Comparison of ENCODE assay signal across 11 mouse cellular contexts in genomic region chr19:6048681-6049410, GRCm38 (mm10). TPM values are rescaled to one million over a fixed set of nuclear protein-coding genes. Genes with fewer than 3 reads are reported as not detected.
DNase-seq lines count a peak whose midpoint lies in the region; ATAC-seq and TF ChIP-seq lines count a peak whose summit lies in the region.
"Had no signal": no experiment of that assay in that cellular context is flagged by ENCODE, and none has a peak within 500 bp of the region (broad histone marks: within the 10 kb centered on the region; RNA-seq: fewer than 3 reads in every experiment).

No protein-coding gene starts in this region.

- intact Hi-C loops in gastrocnemius, adult 2 months (cut with DNase I) = loop anchor here (5.0 kb wide), 2 partner anchors 68 to 127 kb away; partner anchors contain the start of genes Cdc42ep2 and Sac3d1

- peaks cover 60% of the 10 kb centered on the region for H3K36me3 ChIP-seq in kidney, embryonic 14.5 days (ENCODE audit: control insufficient read depth, insufficient read depth, low read length)

- H3K9me3 ChIP-seq in kidney, embryonic 14.5 days (ENCODE audit: control insufficient read depth, low read length) = no peaks in the 10 kb centered on the region

- ATAC-seq in kidney, embryonic 14.5 days (ENCODE audit: low FRiP score, low TSS enrichment) = no peak
- peak; percentile 24 for ATAC-seq in megakaryocyte-erythroid progenitor cell, adult 5-6 weeks (replicated peaks; ENCODE audit: low FRiP score, low TSS enrichment, poor library complexity, severe bottlenecking)
- ATAC-seq: activated CD4-positive, CD25-positive, alpha-beta regulatory T cell, adult 4 months had no signal

- H3K27ac ChIP-seq in kidney, embryonic 14.5 days (ENCODE audit: low read depth, low read length) = no peak overlapping the region
- H3K27ac ChIP-seq in bone marrow, adult 2 months (ENCODE audit: control insufficient read depth, insufficient read depth, low read depth, low read length, poor library complexity) = peak overlapping the region; percentile 99
- no peak overlapping the region for H3K27ac ChIP-seq in gastrocnemius, adult 2 months

- H3K4me3 ChIP-seq in kidney, embryonic 14.5 days (ENCODE audit: low read length) = no peak overlapping the region
- peak overlapping the region; percentile 52 for H3K4me3 ChIP-seq in bone marrow, adult 2 months (replicated peaks; ENCODE audit: control insufficient read depth, low read depth, low read length)
- no peak overlapping the region for H3K4me3 ChIP-seq in gastrocnemius, adult 2 months

- peaks cover 9% of the 10 kb centered on the region for H3K4me1 ChIP-seq in kidney, embryonic 14.5 days (ENCODE audit: control insufficient read depth, insufficient read depth, low read length)
- peaks cover 8% of the 10 kb centered on the region for H3K4me1 ChIP-seq in bone marrow, adult 2 months (ENCODE audit: control insufficient read depth, insufficient read depth, low read length)

- TF ChIP-seq POLR2A in bone marrow, adult 2 months (IDR thresholded peaks at IDR 0.05; ENCODE audit: borderline replicate concordance, control insufficient read depth, low read depth, low read length) = no peak

- no peak overlapping the region for H3K9ac ChIP-seq in kidney, embryonic 14.5 days (ENCODE audit: low read depth, low read length)

- no peaks in the 10 kb centered on the region for H3K27me3 ChIP-seq in kidney, embryonic 14.5 days (ENCODE audit: control insufficient read depth, insufficient read depth, low read length)

- no peak overlapping the region for H3K4me2 ChIP-seq in kidney, embryonic 14.5 days (replicated peaks; ENCODE audit: low read depth, low read length)

- 87% methylated on average over 11 of the region's 11 CpGs for WGBS in kidney, embryonic 14.5 days
- WGBS in bone marrow, adult 2 months = 64% methylated on average over 11 of the region's 11 CpGs

- no peak for TF ChIP-seq CTCF in bone marrow, adult 2 months (IDR thresholded peaks at IDR 0.05; ENCODE audit: control insufficient read depth, insufficient read depth, low read length)
- TF ChIP-seq CTCF in gastrocnemius, adult 2 months (IDR thresholded peaks at IDR 0.05) = no peak

- DNase-seq in cerebellum, adult 9-10 months = peak; percentile 36
- no peak for DNase-seq in cerebellum, postnatal 14 days
- DNase-seq in kidney, adult 9 months = peak; percentile 14
- DNase-seq in gastrocnemius, adult 18-20 months (ENCODE audit: low spot score) = no peak
- no peak for DNase-seq in gastrocnemius, adult 2 months
- DNase-seq: heart, postnatal 36 days; lung, postnatal 10 days had no signal

RNA-seq across cellular contexts. Expression of gene Syvn1, which starts 2.5 kb away (rescaled TPM):
- 23.5 and 32.8 TPM in 2 replicates for polyA plus RNA-seq in kidney, embryonic 14.5 days (2014; fragmentation: Nextera tagmentation; extraction: Ambion mirVana)
- polyA plus RNA-seq in bone marrow, adult 2 months (2011; ENCODE audit: insufficient read depth, insufficient read length, low replicate concordance, missing spikeins) = 30.5 and 58.5 TPM in 2 replicates
- 31.2 and 52.3 TPM in 2 replicates for total RNA-seq in megakaryocyte-erythroid progenitor cell, adult 5-6 weeks (2014; fragmentation: Nextera tagmentation)
- total RNA-seq in megakaryocyte-erythroid progenitor cell, adult 5-6 weeks (2017) = 5.8 and 7.5 TPM in 2 replicates
- total RNA-seq in gastrocnemius, adult 18-20 months (2021) = 10 to 100 TPM; 18.4 to 20.5 TPM
- 10 to 100 TPM; 17.1 to 20.6 TPM for total RNA-seq in gastrocnemius, adult 2 months (2021)

RNA-seq across cellular contexts. Expression of gene Mrpl49, which starts 8.7 kb away (rescaled TPM):
- polyA plus RNA-seq in kidney, embryonic 14.5 days (2014; fragmentation: Nextera tagmentation; extraction: Ambion mirVana) = 77.3 and 89.5 TPM in 2 replicates
- 29.9 and 52.5 TPM in 2 replicates for polyA plus RNA-seq in bone marrow, adult 2 months (2011; ENCODE audit: insufficient read depth, insufficient read length, low replicate concordance, missing spikeins)
- total RNA-seq in megakaryocyte-erythroid progenitor cell, adult 5-6 weeks (2014; fragmentation: Nextera tagmentation) = 54.4 and 64.1 TPM in 2 replicates
- total RNA-seq in megakaryocyte-erythroid progenitor cell, adult 5-6 weeks (2017) = 33.6 and 41.0 TPM in 2 replicates
- 10 to 100 TPM; 27.5 to 29.3 TPM for total RNA-seq in gastrocnemius, adult 18-20 months (2021)
- 10 to 100 TPM; 24.6 to 30.9 TPM for total RNA-seq in gastrocnemius, adult 2 months (2021)

RNA-seq across cellular contexts. Expression of gene Fau, which starts 8.8 kb away (rescaled TPM):
- 839 and 1,033 TPM in 2 replicates for polyA plus RNA-seq in kidney, embryonic 14.5 days (2014; fragmentation: Nextera tagmentation; extraction: Ambion mirVana)
- polyA plus RNA-seq in bone marrow, adult 2 months (2011; ENCODE audit: insufficient read depth, insufficient read length, low replicate concordance, missing spikeins) = 2,232 and 4,155 TPM in 2 replicates
- total RNA-seq in megakaryocyte-erythroid progenitor cell, adult 5-6 weeks (2014; fragmentation: Nextera tagmentation) = 2,866 and 2,996 TPM in 2 replicates
- 1,307 and 1,586 TPM in 2 replicates for total RNA-seq in megakaryocyte-erythroid progenitor cell, adult 5-6 weeks (2017)
- total RNA-seq in gastrocnemius, adult 18-20 months (2021) = 100 to 1,000 TPM; 425 to 500 TPM
- 100 to 1,000 TPM; 410 to 473 TPM for total RNA-seq in gastrocnemius, adult 2 months (2021)

RNA-seq across cellular contexts. Expression of gene Znhit2, which starts 12.1 kb away (rescaled TPM):
- polyA plus RNA-seq in kidney, embryonic 14.5 days (2014; fragmentation: Nextera tagmentation; extraction: Ambion mirVana) = 38.6 and 44.4 TPM in 2 replicates
- 8.4 and 14.3 TPM in 2 replicates for polyA plus RNA-seq in bone marrow, adult 2 months (2011; ENCODE audit: insufficient read depth, insufficient read length, low replicate concordance, missing spikeins)
- 11.5 and 16.7 TPM in 2 replicates for total RNA-seq in megakaryocyte-erythroid progenitor cell, adult 5-6 weeks (2014; fragmentation: Nextera tagmentation)
- total RNA-seq in megakaryocyte-erythroid progenitor cell, adult 5-6 weeks (2017) = 10.7 and 11.2 TPM in 2 replicates
- total RNA-seq in gastrocnemius, adult 18-20 months (2021) = 10 to 100 TPM in 1 of 2 experiments, 1 to 10 TPM in 1; 9.5 to 10.2 TPM
- 1 to 10 TPM; 8.3 to 8.5 TPM for total RNA-seq in gastrocnemius, adult 2 months (2021)

RNA-seq across cellular contexts. Expression of gene Tm7sf2, which starts 19.3 kb away (rescaled TPM):
- polyA plus RNA-seq in kidney, embryonic 14.5 days (2014; fragmentation: Nextera tagmentation; extraction: Ambion mirVana) = 22.1 and 24.6 TPM in 2 replicates
- polyA plus RNA-seq in bone marrow, adult 2 months (2011; ENCODE audit: insufficient read depth, insufficient read length, low replicate concordance, missing spikeins) = 5.9 and 12.3 TPM in 2 replicates
- total RNA-seq in megakaryocyte-erythroid progenitor cell, adult 5-6 weeks (2014; fragmentation: Nextera tagmentation) = 13.7 and 14.7 TPM in 2 replicates
- 3.6 and 4.8 TPM in 2 replicates for total RNA-seq in megakaryocyte-erythroid progenitor cell, adult 5-6 weeks (2017)
- total RNA-seq in gastrocnemius, adult 18-20 months (2021) = 1 to 10 TPM; 5.9 to 6.2 TPM
- total RNA-seq in gastrocnemius, adult 2 months (2021) = 1 to 10 TPM; 4.6 TPM

Comparison
In these comparisons a context has a peak if more than half of its experiments do, and no peak if none do; other contexts are left out.
1. DNase-seq: peak in cerebellum, adult 9-10 months (single experiment) and kidney, adult 9 months (single experiment); none in cerebellum, postnatal 14 days (0 of 2), gastrocnemius, adult 18-20 months (single experiment) and gastrocnemius, adult 2 months (single experiment).